Mouse (Mus musculus) retina, adult 2 months (tissue): ENCODE results near the gene Apol9b.

ENCODE experiments used
- DNase-seq: peaks from one replicate; pipeline ENCODE4 v3.0.0-alpha.2; 2012; ENCODE audit warnings: low read depth, low spot score

Apol9b gene

GRCm38 (mm10) chr15:77775186-77775963 is 46.5 kb downstream of the Apol9b start:
- peak; percentile 57 for DNase-seq

GRCm38 (mm10) chr15:77782449-77783014 is 53.7 kb downstream of the Apol9b start:
- DNase-seq, result no peak

GRCm38 (mm10) chr15:77784039-77784824 is 55.4 kb downstream of the Apol9b start:
- no peak for DNase-seq

- no peak for DNase-seq
These were observed 57.0 kb downstream of the Apol9b start for GRCm38 (mm10) chr15:77785807-77786206.
